Mouse (Mus musculus): ENCODE data around the gene Olfr299.

DNA sequence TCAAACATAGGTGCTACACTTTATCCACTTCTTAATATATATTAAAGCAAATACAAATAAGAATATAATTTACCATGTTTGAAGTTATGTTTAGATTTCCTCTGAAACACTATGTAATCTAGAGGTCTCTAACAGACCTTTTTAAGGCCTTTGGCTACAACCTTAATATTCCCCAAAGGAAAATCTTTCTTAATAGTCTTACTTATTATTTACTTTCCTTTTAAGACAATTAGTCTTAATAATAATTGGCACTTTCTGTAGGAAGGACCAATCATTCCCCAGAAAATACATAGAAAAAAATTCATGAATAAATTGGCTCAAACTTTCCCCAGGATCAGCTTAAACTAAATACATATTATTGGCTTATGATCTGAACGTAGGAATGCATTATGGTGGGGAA, 32.7 kb downstream of the Olfr299 start, which contains the start of gene Olfr298:
- TF ChIP-seq GATA1 (IDR thresholded peaks at IDR 0.05; ENCODE audit: borderline replicate concordance, low read length) (no peak), FLI1 (IDR thresholded peaks at IDR 0.05; ENCODE audit: low read length) (no peak)
